Comparison of ENCODE assay signal across 11 mouse cellular contexts in the genomic region with DNA sequence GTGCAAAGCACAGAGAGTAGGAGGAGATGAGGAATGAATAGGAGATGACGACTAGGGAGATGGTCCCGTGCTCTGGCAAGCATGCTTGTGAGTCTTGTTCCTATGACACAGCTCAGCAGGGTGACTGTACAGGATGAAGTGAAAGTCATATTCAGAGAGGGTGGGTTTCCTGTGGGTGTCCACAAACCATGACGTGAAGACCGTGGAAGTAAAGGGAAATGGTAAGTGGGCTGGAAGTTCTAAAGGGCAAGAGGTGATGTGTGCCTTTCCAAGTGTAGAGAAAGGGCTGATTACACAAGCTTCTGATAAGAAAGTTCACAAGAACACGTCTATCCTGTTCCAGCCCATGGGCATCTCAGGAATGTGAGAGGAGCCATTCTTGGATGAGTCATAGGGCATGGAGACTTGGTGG.
DNase-seq lines count a peak whose midpoint lies in the region; ATAC-seq and TF ChIP-seq lines count a peak whose summit lies in the region.
"Had no signal": no experiment of that assay in that cellular context is flagged by ENCODE, and none has a peak within 500 bp of the region (broad histone marks: within the 10 kb centered on the region; RNA-seq: fewer than 3 reads in every experiment).

No protein-coding gene starts in this region.

- no peak overlapping the region for H3K27ac ChIP-seq in heart, embryonic 12.5 days (ENCODE audit: poor library complexity, severe bottlenecking)
- H3K27ac ChIP-seq in lung, embryonic 15.5 days = peak overlapping the region; percentile 3; the same call in 1 of the 2 replicates
- no peak overlapping the region for H3K27ac ChIP-seq in embryonic facial prominence, embryonic 10.5 days (replicated peaks)
- H3K27ac ChIP-seq: limb, embryonic 12.5 days had no signal

- no peaks in the 10 kb centered on the region for H3K79me2 ChIP-seq in myocyte (ENCODE audit: control insufficient read depth, insufficient read depth)

- no peak for TF ChIP-seq POLR2A in lung, adult 2 months (IDR thresholded peaks at IDR 0.05; ENCODE audit: borderline replicate concordance, extremely low read depth, low read depth, low read length)
- TF ChIP-seq POLR2A in myocyte (IDR thresholded peaks at IDR 0.05; ENCODE audit: insufficient read length, low read depth) = no peak

- TF ChIP-seq CTCF in lung, adult 2 months (IDR thresholded peaks at IDR 0.05; ENCODE audit: insufficient read depth, low read length) = no peak

- peak; percentile 63 for ATAC-seq in heart, embryonic 12.5 days (ENCODE audit: insufficient number of reproducible peaks, low FRiP score)
- peak; percentile 58; the same call in 1 of the 2 replicates for ATAC-seq in lung, embryonic 15.5 days (ENCODE audit: borderline replicate concordance, extremely low read depth, low FRiP score, low TSS enrichment)
- ATAC-seq: forebrain, postnatal 0 days had no signal

- no peak overlapping the region for H3K9ac ChIP-seq in heart, embryonic 12.5 days
- H3K9ac ChIP-seq in lung, embryonic 15.5 days = no peak overlapping the region
- H3K9ac ChIP-seq: forebrain, postnatal 0 days; limb, embryonic 12.5 days had no signal

- H3K4me3 ChIP-seq in heart, embryonic 12.5 days = no peak overlapping the region
- no peak overlapping the region for H3K4me3 ChIP-seq in lung, embryonic 15.5 days
- H3K4me3 ChIP-seq in lung, adult 2 months (replicated peaks; ENCODE audit: extremely low read depth, low read depth, low read length) = no peak overlapping the region
- no peak overlapping the region for H3K4me3 ChIP-seq in embryonic facial prominence, embryonic 10.5 days
- no peak overlapping the region for H3K4me3 ChIP-seq in myocyte
- H3K4me3 ChIP-seq: limb, embryonic 12.5 days had no signal

- no peaks in the 10 kb centered on the region for H3K27me3 ChIP-seq in heart, embryonic 12.5 days (replicated peaks)
- no peaks in the 10 kb centered on the region for H3K27me3 ChIP-seq in lung, embryonic 15.5 days
- H3K27me3 ChIP-seq in embryonic facial prominence, embryonic 10.5 days (replicated peaks; ENCODE audit: low read depth, poor library complexity, severe bottlenecking) = no peaks in the 10 kb centered on the region
- no peaks in the 10 kb centered on the region for H3K27me3 ChIP-seq in myocyte (ENCODE audit: control insufficient read depth, insufficient read depth, insufficient read length)
- H3K27me3 ChIP-seq: limb, embryonic 12.5 days had no signal

- WGBS in heart, embryonic 12.5 days = 37% methylated on average over 5 of the region's 5 CpGs
- 39% methylated on average over 5 of the region's 5 CpGs for WGBS in lung, embryonic 15.5 days
- WGBS in lung, adult 2 months = 30% methylated on average over 5 of the region's 5 CpGs
- 88% methylated on average over 5 of the region's 5 CpGs for WGBS in embryonic facial prominence, embryonic 10.5 days

- no peaks in the 10 kb centered on the region for H3K36me3 ChIP-seq in heart, embryonic 12.5 days
- no peaks in the 10 kb centered on the region for H3K36me3 ChIP-seq in lung, embryonic 15.5 days
- no peaks in the 10 kb centered on the region for H3K36me3 ChIP-seq in embryonic facial prominence, embryonic 10.5 days (replicated peaks)
- no peaks in the 10 kb centered on the region for H3K36me3 ChIP-seq in myocyte (ENCODE audit: control insufficient read depth, insufficient read depth)
- H3K36me3 ChIP-seq: limb, embryonic 12.5 days had no signal

- no peaks in the 10 kb centered on the region for H3K9me3 ChIP-seq in heart, embryonic 12.5 days (replicated peaks)
- H3K9me3 ChIP-seq in lung, embryonic 15.5 days = no peaks in the 10 kb centered on the region
- H3K9me3 ChIP-seq in embryonic facial prominence, embryonic 10.5 days = no peaks in the 10 kb centered on the region
- H3K9me3 ChIP-seq: limb, embryonic 12.5 days had no signal

- DNase-seq in heart, adult 9 months (ENCODE audit: low spot score in 2 of 2) = no peak
- no peak for DNase-seq in lung, adult 2 months
- DNase-seq in embryonic facial prominence, embryonic 10.5 days (ENCODE audit: low spot score) = peak; percentile 4
- DNase-seq in thymus, postnatal 10 days (ENCODE audit: low spot score in 2 of 2) = no peak
- no peak for DNase-seq in adrenal gland, adult 2 months
- DNase-seq: forebrain, postnatal 0 days; kidney, postnatal 14 days had no signal

- H3K4me2 ChIP-seq in heart, embryonic 12.5 days = no peak overlapping the region
- H3K4me2 ChIP-seq in lung, embryonic 15.5 days = no peak overlapping the region
- peak overlapping the region; percentile 71 for H3K4me2 ChIP-seq in myocyte (ENCODE audit: low read depth)
- H3K4me2 ChIP-seq: limb, embryonic 12.5 days had no signal

- H3K4me1 ChIP-seq in heart, embryonic 12.5 days (replicated peaks) = peaks cover 29% of the 10 kb centered on the region
- H3K4me1 ChIP-seq in lung, embryonic 15.5 days = peaks cover 30% of the 10 kb centered on the region
- peaks cover 19% of the 10 kb centered on the region for H3K4me1 ChIP-seq in lung, adult 2 months (ENCODE audit: control insufficient read depth, insufficient read depth, low read length)
- H3K4me1 ChIP-seq in embryonic facial prominence, embryonic 10.5 days = peaks cover 16% of the 10 kb centered on the region

- H3ac ChIP-seq in myocyte (ENCODE audit: control insufficient read depth, insufficient read length) = no peak overlapping the region

TF ChIP-seq in myocyte, 11 proteins besides CTCF, POLR2A, EP300 and RAD21:
- TF ChIP-seq REST (IDR thresholded peaks at IDR 0.05; ENCODE audit: insufficient read depth, insufficient read length) (no peak), CEBPB (IDR thresholded peaks at IDR 0.05; ENCODE audit: insufficient read depth, poor library complexity, severe bottlenecking) (no peak), TCF3 (IDR thresholded peaks at IDR 0.05; ENCODE audit: insufficient read length, low read depth) (no peak), MYOD1 (IDR thresholded peaks at IDR 0.05; ENCODE audit: control insufficient read depth in 1 of 3, insufficient read length in 2 of 3, low read depth in 2 of 3) (no peak), POLR2AphosphoS2 (IDR thresholded peaks at IDR 0.05; ENCODE audit: insufficient read length, low read depth) (no peak), TCF12 (IDR thresholded peaks at IDR 0.05; ENCODE audit: insufficient read depth, poor library complexity, severe bottlenecking) (no peak), MYOG (IDR thresholded peaks at IDR 0.05; ENCODE audit: control insufficient read depth in 1 of 3, insufficient read depth in 1 of 3, insufficient read length in 2 of 3, low read depth in 2 of 3) (no peak), MAX (IDR thresholded peaks at IDR 0.05; ENCODE audit: low read depth) (no peak), E2F4 (IDR thresholded peaks at IDR 0.05; ENCODE audit: insufficient read depth) (no peak), SRF (IDR thresholded peaks at IDR 0.05; ENCODE audit: control insufficient read depth, insufficient read length, low read depth) (no peak), USF1 (IDR thresholded peaks at IDR 0.05; ENCODE audit: low read depth) (no peak)
TF ChIP-seq in myocyte: peak in this region for 0.
